Mouse (Mus musculus) thymus, adult 2 months (tissue): ENCODE results near the gene Ube2d1. TPM values are rescaled to one million over a fixed set of nuclear protein-coding genes. Genes with fewer than 3 reads are reported as not detected.

Source experiments
- DNase-seq: peaks from one replicate; pipeline ENCODE4 v3.0.0; 2021
- H3K27ac ChIP-seq: fragments of 200-500 bp; 2 replicates; pipeline ENCODE4 v1.5.1; 2012; ENCODE audit warnings: low read length, control low read depth; ENCODE audit not compliant: control insufficient read depth, insufficient read depth
- H3K27me3 ChIP-seq: fragments of 200-500 bp; 2 replicates; pipeline ENCODE4 v1.6.1; 2012; ENCODE audit warnings: mild to moderate bottlenecking, low read length, moderate library complexity, mixed read lengths; ENCODE audit not compliant: control insufficient read depth, insufficient read depth
- H3K36me3 ChIP-seq: fragments of 200-500 bp; 2 replicates; pipeline ENCODE4 v1.6.1; 2012; ENCODE audit warnings: mild to moderate bottlenecking, low read length, moderate library complexity; ENCODE audit not compliant: control insufficient read depth, insufficient read depth
- H3K4me1 ChIP-seq: fragments of 200-500 bp; replicated peaks from 2 replicates; pipeline ENCODE4 v1.6.1; 2012; ENCODE audit warnings: low read length; ENCODE audit not compliant: control insufficient read depth, insufficient read depth
- H3K4me3 ChIP-seq: fragments of 200-500 bp; 2 replicates; pipeline ENCODE4 v1.5.1; 2012; ENCODE audit warnings: mild to moderate bottlenecking, low read length, control low read depth, moderate library complexity; ENCODE audit not compliant: control insufficient read depth, insufficient read depth
- CTCF ChIP-seq: fragments of 200-500 bp; IDR thresholded peaks from 2 replicates; pipeline ENCODE4 v1.5.1; 2012; ENCODE audit warnings: mild to moderate bottlenecking, control low read depth, low read length, moderate library complexity, borderline replicate concordance; ENCODE audit not compliant: control insufficient read depth, poor library complexity, insufficient read depth; ENCODE audit errors: extremely low read depth
- POLR2A ChIP-seq: fragments of 200-500 bp; IDR thresholded peaks from 2 replicates; pipeline ENCODE4 v1.6.1; 2012; ENCODE audit warnings: mild to moderate bottlenecking, low read length, control low read depth, moderate library complexity; ENCODE audit not compliant: control insufficient read depth, poor library complexity, insufficient read depth; ENCODE audit errors: extremely low read depth
- WGBS: fragments of 180-500 bp; shearing (Covaris S2); methylation state at CpG from one replicate; pipeline ENCODE4 v1.1.7; 2018; 5-methylcytosine and 5-hydroxymethylcytosine counted together
- polyA plus RNA-seq: library from polyadenylated mRNA; depleted of rRNA; stranded (reverse); fragments of >200 nt; gene quantifications from 2 replicates; pipeline ENCODE4 v1.2.3, GENCODE M21; 2012

Gene Ube2d1
- polyA plus RNA-seq, 1 experiment = 90.4 TPM

GRCm38 (mm10) chr10:71253147-71253546 is 31.9 kb downstream of the Ube2d1 start:
- no peak for DNase-seq
- TF ChIP-seq CTCF (no peak), POLR2A (no peak)
- H3K27ac ChIP-seq = no peak overlapping the region
- no peak overlapping the region for H3K4me3 ChIP-seq
- no peaks in the 10 kb centered on the region for H3K4me1 ChIP-seq
- H3K36me3 ChIP-seq = peaks cover 31% of the 10 kb centered on the region
- H3K27me3 ChIP-seq = no peaks in the 10 kb centered on the region
- 89% methylated on average over 4 of the region's 4 CpGs for WGBS

- H3K27ac ChIP-seq = no peak overlapping the region
- 86% methylated on average over 5 of the region's 5 CpGs for WGBS
- H3K27me3 ChIP-seq = no peaks in the 10 kb centered on the region
- TF ChIP-seq POLR2A = no peak
- TF ChIP-seq CTCF = no peak
- H3K36me3 ChIP-seq = peaks cover 24% of the 10 kb centered on the region
- DNase-seq = no peak
- H3K4me1 ChIP-seq = no peaks in the 10 kb centered on the region
- H3K4me3 ChIP-seq = no peak overlapping the region
Measured at GRCm38 (mm10) chr10:71252421-71252820, 32.6 kb downstream of the Ube2d1 start.

DNA sequence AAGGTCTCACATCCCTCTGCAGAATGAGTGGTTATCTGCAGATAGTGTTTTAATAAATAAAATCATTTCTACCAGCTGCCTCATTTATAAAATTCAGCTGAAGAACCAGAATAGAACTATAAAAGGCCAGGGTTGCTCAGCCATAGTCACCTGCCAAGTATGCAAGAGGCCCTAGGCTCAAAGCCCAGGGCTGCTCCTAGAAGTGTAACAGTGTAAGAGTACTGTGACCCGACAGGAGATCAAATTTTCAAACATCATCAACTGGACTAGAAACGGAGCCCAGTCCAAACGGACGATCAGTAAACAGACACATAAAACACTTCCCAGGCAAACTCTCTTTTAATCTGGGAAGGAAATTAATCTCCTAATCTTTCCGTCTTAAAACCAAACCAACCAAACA is 33.2 kb downstream of the Ube2d1 start:
- H3K4me1 ChIP-seq = peaks cover 3% of the 10 kb centered on the region; the same call in 1 of the 2 replicates
- no peaks in the 10 kb centered on the region for H3K27me3 ChIP-seq
- H3K36me3 ChIP-seq = peaks cover 21% of the 10 kb centered on the region
- DNase-seq = no peak
- 89% methylated on average over 5 of the region's 5 CpGs for WGBS
- no peak overlapping the region for H3K4me3 ChIP-seq
- no peak for TF ChIP-seq CTCF
- no peak overlapping the region for H3K27ac ChIP-seq

- no peak overlapping the region for H3K4me3 ChIP-seq
- DNase-seq = no peak
- peaks cover 18% of the 10 kb centered on the region for H3K36me3 ChIP-seq
- peaks cover 3% of the 10 kb centered on the region; the same call in 1 of the 2 replicates for H3K4me1 ChIP-seq
- H3K27ac ChIP-seq = no peak overlapping the region
- TF ChIP-seq CTCF (no peak), POLR2A (no peak)
- WGBS = 96% methylated on average over 5 of the region's 5 CpGs
- no peaks in the 10 kb centered on the region for H3K27me3 ChIP-seq
Measured at GRCm38 (mm10) chr10:71251256-71251655, 33.8 kb downstream of the Ube2d1 start.

- Histone ChIP-seq H3K4me1 (peaks cover 3% of the 10 kb centered on the region; the same call in 1 of the 2 replicates), H3K27me3 (no peaks in the 10 kb centered on the region), H3K27ac (no peak overlapping the region), H3K4me3 (no peak overlapping the region), H3K36me3 (peaks cover 11% of the 10 kb centered on the region)
- no peak for TF ChIP-seq POLR2A
- no peak for TF ChIP-seq CTCF
- 94% methylated on average over 17 of the region's 17 CpGs for WGBS
- no peak for DNase-seq
Measured at GRCm38 (mm10) chr10:71250472-71250871, 34.6 kb downstream of the Ube2d1 start.

DNA sequence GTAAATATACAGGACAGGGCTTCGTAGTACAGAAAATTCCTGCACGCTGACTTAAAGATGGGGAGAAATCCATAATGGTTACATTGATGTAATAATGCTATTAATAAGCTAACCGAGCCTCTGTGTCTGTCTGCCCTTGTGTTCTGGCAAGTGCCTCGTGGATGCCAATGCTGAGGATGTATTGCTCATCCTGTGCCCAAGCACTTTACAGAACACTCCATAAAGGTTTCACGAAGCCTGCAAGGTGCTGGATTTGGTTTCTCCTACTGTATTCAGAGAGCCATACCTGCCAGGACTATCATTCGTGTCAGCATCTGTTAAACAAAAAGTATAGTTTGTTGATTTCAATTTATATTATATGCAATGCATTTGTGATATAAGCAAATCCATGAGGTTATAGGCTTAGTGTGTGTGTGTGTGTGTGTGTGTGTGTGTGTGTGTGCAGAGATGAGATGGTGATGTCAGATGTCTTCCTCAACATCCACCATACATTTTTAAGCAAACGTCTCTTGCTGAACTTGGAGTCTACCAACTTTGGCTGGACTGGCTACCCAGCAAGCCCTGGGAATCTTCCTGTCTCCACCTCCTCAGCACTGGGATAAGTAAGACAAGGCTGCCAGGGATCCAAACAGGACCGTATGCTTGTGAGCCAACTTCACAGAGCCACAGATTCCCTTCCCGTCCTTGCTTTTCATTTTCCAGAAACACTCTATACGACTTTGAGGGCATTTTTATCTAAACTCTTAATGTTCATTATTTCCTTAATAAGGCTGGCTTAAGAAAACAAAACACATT is 35.8 kb downstream of the Ube2d1 start:
- DNase-seq = no peak
- H3K4me1 ChIP-seq = peaks cover 3% of the 10 kb centered on the region; the same call in 1 of the 2 replicates
- H3K4me3 ChIP-seq = no peak overlapping the region
- no peak overlapping the region for H3K27ac ChIP-seq
- no peaks in the 10 kb centered on the region for H3K27me3 ChIP-seq
- no peak for TF ChIP-seq POLR2A
- no peak for TF ChIP-seq CTCF
- 90% methylated on average over 10 of the region's 10 CpGs for WGBS
- H3K36me3 ChIP-seq = peaks cover 1% of the 10 kb centered on the region; the same call in 1 of the 2 replicates
